Mouse (Mus musculus) CD4-positive helper T cell, adult 2 months (primary cell): ENCODE results near the gene Plscr5.

ENCODE experiments used
- DNase-seq: peaks from one replicate; pipeline ENCODE4 v3.0.0-alpha.2; 2012; ENCODE audit warnings: low read depth, missing footprints, low spot score

Gene Plscr5

GRCm38 (mm10) chr9:92226795-92227194 is 34.1 kb downstream of the Plscr5 start:
- DNase-seq, result no peak

GRCm38 (mm10) chr9:92228867-92229832 is 36.4 kb downstream of the Plscr5 start:
- peak; percentile 62 for DNase-seq

GRCm38 (mm10) chr9:92229833-92230205 is 37.1 kb downstream of the Plscr5 start:
- peak; percentile 13 for DNase-seq

- no peak for DNase-seq
Measured at GRCm38 (mm10) chr9:92234901-92235458, 42.2 kb downstream of the Plscr5 start.

GRCm38 (mm10) chr9:92248773-92249446 is 56.2 kb downstream of the Plscr5 start:
- no peak for DNase-seq

- peak; percentile 30 for DNase-seq
Measured at GRCm38 (mm10) chr9:92249447-92249852, 56.7 kb downstream of the Plscr5 start, which contains the start of gene Plscr1. Plscr1 (plus strand) TSS chr9:92249750.

GRCm38 (mm10) chr9:92249987-92250772 is 57.4 kb downstream of the Plscr5 start:
- DNase-seq, result peak; percentile 60

- DNase-seq, result peak; percentile 22
Measured at GRCm38 (mm10) chr9:92252718-92253117, 60.0 kb downstream of the Plscr5 start.

GRCm38 (mm10) chr9:92253585-92254321 is 61.0 kb downstream of the Plscr5 start:
- no peak for DNase-seq
